In genomic region chr16:39298856-39299255, GRCm38 (mm10) we compare ENCODE assay signal across 19 mouse cellular contexts.
"Had no signal": no experiment of that assay in that cellular context is flagged by ENCODE, and none has a peak within 500 bp of the region (broad histone marks: within the 10 kb centered on the region; RNA-seq: fewer than 3 reads in every experiment).

No protein-coding gene starts in this region.

- H3K27me3 ChIP-seq: liver, embryonic 13.5 days; liver, embryonic 15.5 days; lung, embryonic 15.5 days; megakaryocyte, embryonic 14.5 days; neural tube, embryonic 12.5 days had no signal

- H3K9me3 ChIP-seq: liver, embryonic 13.5 days; liver, embryonic 15.5 days; lung, embryonic 15.5 days; neural tube, embryonic 12.5 days had no signal

- H3K4me2 ChIP-seq: liver, embryonic 13.5 days; liver, embryonic 15.5 days; lung, embryonic 15.5 days; midbrain, embryonic 11.5 days; neural tube, embryonic 12.5 days had no signal

- H3K9ac ChIP-seq: liver, embryonic 13.5 days; liver, embryonic 15.5 days; liver, postnatal 0 days; lung, embryonic 15.5 days; neural tube, embryonic 12.5 days had no signal

- H3K36me3 ChIP-seq: liver, embryonic 13.5 days; liver, embryonic 15.5 days; lung, embryonic 15.5 days; neural tube, embryonic 12.5 days had no signal

- H3K4me1 ChIP-seq: liver, embryonic 13.5 days; liver, embryonic 15.5 days; lung, embryonic 15.5 days; megakaryocyte, embryonic 14.5 days had no signal

- H3K27ac ChIP-seq: liver, embryonic 13.5 days; liver, embryonic 15.5 days; lung, embryonic 15.5 days; macrophage; neural tube, embryonic 12.5 days had no signal

- DNase-seq: liver, embryonic 13.5 days; liver, postnatal 0 days; lung, adult 2 months; lung, postnatal 14 days; lung, postnatal 36 days; right cerebral cortex, postnatal 25 days; right cerebral cortex, postnatal 4 days; spleen, adult 18-20 months; thymus, adult 18-20 months; thymus, postnatal 14 days; thymus, postnatal 36 days had no signal

- H3K4me3 ChIP-seq: liver, embryonic 13.5 days; liver, embryonic 15.5 days; lung, embryonic 15.5 days; megakaryocyte, embryonic 14.5 days; neural tube, embryonic 12.5 days had no signal

- ATAC-seq: liver, postnatal 0 days; lung, postnatal 0 days; midbrain, embryonic 16.5 days had no signal
